Mouse (Mus musculus): ENCODE measurements at regions not wholly inside any gene's neighbourhood (a gene's known extent, or its start where the extent isn't known, plus 50 kb on each side); places are given as distances from the start of the nearest gene placed in this dataset.

DNA sequence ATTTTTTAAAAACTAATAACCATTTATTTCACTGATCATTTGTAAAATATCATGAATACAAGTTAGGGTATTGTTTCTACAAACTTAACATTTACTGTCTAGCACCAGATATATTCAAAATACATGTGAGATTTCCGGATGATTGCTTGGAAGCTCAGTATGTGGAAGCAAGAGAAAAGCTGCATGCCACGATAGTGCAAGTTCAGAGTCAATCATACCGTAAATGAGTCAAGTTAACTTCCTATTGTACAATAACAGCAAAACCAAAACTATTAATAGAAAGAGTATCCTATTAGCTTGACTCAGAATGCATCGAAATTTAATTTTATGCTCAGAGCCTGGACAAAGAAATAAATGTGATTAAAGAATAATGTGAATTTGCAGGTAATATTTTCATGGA is 1284.6 kb upstream of the Cited2 start:
- TF ChIP-seq POLR2A (IDR thresholded peaks at IDR 0.05; ENCODE audit: insufficient read depth, low read depth, low read length) (no peak), CTCF (IDR thresholded peaks at IDR 0.05) (no peak), EP300 (IDR thresholded peaks at IDR 0.05; ENCODE audit: insufficient read depth, low read depth, low read length) (no peak)

All from heart, adult 2 months (tissue).